Mouse (Mus musculus) ES-Bruce4 (cell line): ENCODE data around the gene Pisd.

Experiments used
- CTCF ChIP-seq: IDR thresholded peaks from one replicate; pipeline ENCODE4 v1.8.1; 2011; ENCODE audit warnings: low read depth, low read length
- EP300 ChIP-seq: IDR thresholded peaks from 2 replicates; pipeline ENCODE4 v1.6.1; 2011; ENCODE audit warnings: low read depth, low read length; ENCODE audit not compliant: insufficient read depth
- POLR2A ChIP-seq: IDR thresholded peaks from one replicate; pipeline ENCODE4 v1.8.1; 2011; ENCODE audit warnings: low read length; ENCODE audit not compliant: insufficient read depth

DNA sequence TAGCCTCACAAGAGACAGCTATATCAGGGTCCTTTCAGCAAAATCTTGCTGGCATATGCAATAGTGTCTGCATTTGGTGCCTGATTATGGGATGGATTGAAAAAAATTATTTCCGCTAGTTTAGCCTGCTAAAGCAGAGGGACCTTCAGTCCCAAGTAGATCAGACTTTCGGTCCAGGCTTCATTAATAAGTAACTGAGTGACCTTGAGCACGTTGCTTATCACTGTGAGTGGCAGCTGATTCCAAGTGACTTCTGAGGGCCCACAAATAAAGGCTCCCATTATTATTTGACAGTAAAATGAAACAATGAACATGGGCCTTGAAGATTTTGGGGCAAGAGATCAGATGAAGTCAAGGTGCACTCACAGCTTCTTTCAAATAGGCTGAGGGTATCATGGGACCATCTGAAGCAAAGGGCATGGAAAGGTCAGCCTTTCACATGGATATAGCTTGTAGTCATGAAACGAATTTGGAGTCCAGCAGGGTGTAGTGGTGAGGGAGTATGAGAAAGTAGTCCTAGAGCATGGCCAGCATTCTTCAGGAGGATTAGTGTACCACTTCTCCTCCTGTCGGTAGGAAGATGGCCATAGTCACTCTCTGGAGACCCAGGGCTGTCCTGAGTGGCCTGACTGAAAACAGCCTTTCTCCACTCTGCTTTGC lies 88.1 kb downstream of the Pisd start:
- TF ChIP-seq POLR2A, result no peak
- TF ChIP-seq CTCF, result no peak
- no peak for TF ChIP-seq EP300
